Comparison of ENCODE assay signal across 18 mouse cellular contexts in the genomic region with DNA sequence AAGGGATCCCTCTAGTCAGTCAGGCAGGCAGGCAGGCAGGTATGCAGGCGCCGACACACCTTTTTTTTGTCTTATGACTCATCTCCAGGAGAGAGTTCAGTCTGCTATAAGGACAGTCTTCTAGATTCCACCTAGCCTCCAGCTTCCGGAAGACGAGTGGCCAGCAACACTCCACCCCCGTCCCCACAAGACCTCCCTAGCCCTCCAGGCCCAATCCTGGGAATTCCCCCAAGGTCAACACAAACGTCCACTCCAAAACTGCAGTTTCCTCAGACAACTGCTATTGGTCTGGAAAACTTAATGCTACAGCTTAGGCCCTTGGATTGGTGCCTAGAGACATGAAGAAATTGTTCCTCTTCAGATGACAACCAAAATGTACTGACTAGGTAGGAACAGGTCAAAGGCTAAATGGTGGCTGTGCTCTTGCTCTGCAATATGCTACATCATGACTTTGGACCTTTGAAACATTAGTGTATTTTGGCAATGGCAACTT.
DNase-seq lines count a peak whose midpoint lies in the region; ATAC-seq and TF ChIP-seq lines count a peak whose summit lies in the region.
"Had no signal": no experiment of that assay in that cellular context is flagged by ENCODE, and none has a peak within 500 bp of the region (broad histone marks: within the 10 kb centered on the region; RNA-seq: fewer than 3 reads in every experiment).

No protein-coding gene starts in this region.

- intact Hi-C loops in gastrocnemius, adult 2 months (cut with DNase I): loop anchor here (5.0 to 10.0 kb wide), 2 partner anchors 58 to 100 kb away; no protein-coding TSS in a partner anchor

- H3K4me1 ChIP-seq in intestine, embryonic 14.5 days (replicated peaks; ENCODE audit: control insufficient read depth, insufficient read depth, low read length): no peaks in the 10 kb centered on the region
- H3K4me1 ChIP-seq in intestine, postnatal 0 days (replicated peaks; ENCODE audit: control insufficient read depth, insufficient read depth, low read length): no peaks in the 10 kb centered on the region
- H3K4me1 ChIP-seq in lung, postnatal 0 days (ENCODE audit: insufficient read depth, low read depth, low read length): no peaks in the 10 kb centered on the region
- H3K4me1 ChIP-seq in liver, postnatal 0 days (ENCODE audit: insufficient read depth): peaks cover 24% of the 10 kb centered on the region
- H3K4me1 ChIP-seq: neural tube, embryonic 13.5 days had no signal

- no peak overlapping the region for H3K4me2 ChIP-seq in intestine, embryonic 14.5 days (ENCODE audit: low read length)
- H3K4me2 ChIP-seq in intestine, postnatal 0 days (replicated peaks; ENCODE audit: low read depth): no peak overlapping the region
- H3K4me2 ChIP-seq in lung, postnatal 0 days (replicated peaks; ENCODE audit: low read depth, low read length): no peak overlapping the region
- no peak overlapping the region for H3K4me2 ChIP-seq in liver, postnatal 0 days (ENCODE audit: low read depth, low read length)
- H3K4me2 ChIP-seq: lung, embryonic 15.5 days; midbrain, embryonic 11.5 days; neural tube, embryonic 13.5 days had no signal

- H3K36me3 ChIP-seq in intestine, embryonic 14.5 days (ENCODE audit: control insufficient read depth, insufficient read depth, low read length): no peaks in the 10 kb centered on the region
- H3K36me3 ChIP-seq in intestine, postnatal 0 days (ENCODE audit: control insufficient read depth, insufficient read depth): no peaks in the 10 kb centered on the region
- H3K36me3 ChIP-seq in lung, postnatal 0 days (ENCODE audit: insufficient read depth, low read length): no peaks in the 10 kb centered on the region
- H3K36me3 ChIP-seq in liver, postnatal 0 days (replicated peaks; ENCODE audit: insufficient read depth, low read length): no peaks in the 10 kb centered on the region
- H3K36me3 ChIP-seq: G1E; lung, embryonic 15.5 days; neural tube, embryonic 13.5 days had no signal

- H3K9ac ChIP-seq in intestine, embryonic 14.5 days (ENCODE audit: low read length): no peak overlapping the region
- H3K9ac ChIP-seq in intestine, postnatal 0 days (ENCODE audit: low read depth, low read length): no peak overlapping the region
- no peak overlapping the region for H3K9ac ChIP-seq in lung, postnatal 0 days (replicated peaks; ENCODE audit: low read depth)
- no peak overlapping the region for H3K9ac ChIP-seq in liver, postnatal 0 days (replicated peaks)
- H3K9ac ChIP-seq: lung, embryonic 15.5 days; neural tube, embryonic 13.5 days had no signal

- no peaks in the 10 kb centered on the region for H3K9me3 ChIP-seq in intestine, embryonic 14.5 days (ENCODE audit: control insufficient read depth, low read length)
- no peaks in the 10 kb centered on the region for H3K9me3 ChIP-seq in intestine, postnatal 0 days (ENCODE audit: control insufficient read depth)
- no peaks in the 10 kb centered on the region for H3K9me3 ChIP-seq in lung, postnatal 0 days (ENCODE audit: low read length)
- no peaks in the 10 kb centered on the region for H3K9me3 ChIP-seq in liver, postnatal 0 days (ENCODE audit: low read length)
- H3K9me3 ChIP-seq: G1E; lung, embryonic 15.5 days; neural tube, embryonic 13.5 days had no signal

- H3K4me3 ChIP-seq in intestine, embryonic 14.5 days (ENCODE audit: low read depth, low read length): no peak overlapping the region
- H3K4me3 ChIP-seq in intestine, postnatal 0 days (ENCODE audit: low read depth, low read length): no peak overlapping the region
- H3K4me3 ChIP-seq in lung, postnatal 0 days (ENCODE audit: low read depth, low read length): no peak overlapping the region
- H3K4me3 ChIP-seq in liver, postnatal 0 days (ENCODE audit: low read depth, low read length): no peak overlapping the region
- no peak overlapping the region for H3K4me3 ChIP-seq in gastrocnemius, adult 2 months
- H3K4me3 ChIP-seq: lung, embryonic 15.5 days; neural tube, embryonic 13.5 days had no signal

- H3K27ac ChIP-seq in intestine, embryonic 14.5 days (ENCODE audit: low read depth): no peak overlapping the region
- H3K27ac ChIP-seq in intestine, postnatal 0 days (ENCODE audit: low read depth, low read length): no peak overlapping the region
- H3K27ac ChIP-seq in lung, postnatal 0 days (ENCODE audit: low read length): no peak overlapping the region
- H3K27ac ChIP-seq in liver, postnatal 0 days (ENCODE audit: low read depth): peak overlapping the region; percentile 84
- no peak overlapping the region for H3K27ac ChIP-seq in gastrocnemius, adult 2 months
- H3K27ac ChIP-seq: lung, embryonic 15.5 days; neural tube, embryonic 13.5 days had no signal

- no peak for TF ChIP-seq EP300 in lung, postnatal 0 days (IDR thresholded peaks at IDR 0.05)
- TF ChIP-seq EP300 in liver, postnatal 0 days (IDR thresholded peaks at IDR 0.05; ENCODE audit: low read depth): peak; percentile 56

- no peak for TF ChIP-seq CTCF in intestine, postnatal 0 days (IDR thresholded peaks at IDR 0.05; ENCODE audit: low read depth)
- no peak for TF ChIP-seq CTCF in lung, postnatal 0 days (IDR thresholded peaks at IDR 0.05)
- no peak for TF ChIP-seq CTCF in liver, postnatal 0 days (IDR thresholded peaks at IDR 0.05; ENCODE audit: low read depth)
- no peak for TF ChIP-seq CTCF in gastrocnemius, adult 2 months (IDR thresholded peaks at IDR 0.05)

- H3K27me3 ChIP-seq in intestine, embryonic 14.5 days (replicated peaks; ENCODE audit: control insufficient read depth, insufficient read depth, low read length): no peaks in the 10 kb centered on the region
- no peaks in the 10 kb centered on the region for H3K27me3 ChIP-seq in intestine, postnatal 0 days (replicated peaks; ENCODE audit: control insufficient read depth, insufficient read depth, low read length)
- H3K27me3 ChIP-seq in lung, postnatal 0 days (replicated peaks; ENCODE audit: insufficient read depth, low read length): no peaks in the 10 kb centered on the region
- H3K27me3 ChIP-seq in liver, postnatal 0 days (ENCODE audit: insufficient read depth, low read length): no peaks in the 10 kb centered on the region
- H3K27me3 ChIP-seq: lung, embryonic 15.5 days; neural tube, embryonic 13.5 days had no signal

- DNase-seq in intestine, embryonic 14.5 days (ENCODE audit: low spot score): peak; percentile 50
- DNase-seq in lung, postnatal 0 days (ENCODE audit: low spot score): peak; percentile 77
- DNase-seq in lung, postnatal 14 days: no peak
- no peak for DNase-seq in liver, postnatal 0 days
- no peak for DNase-seq in c-Kit-positive CD71-positive TER-119-positive erythroid progenitor cells, embryonic 14.5 days (ENCODE audit: low spot score)
- DNase-seq in gastrocnemius, adult 2 months: no peak
- DNase-seq: cerebellum, postnatal 10 days; kidney, postnatal 36 days; layer of hippocampus, adult 9-11 months; spleen, adult 18-20 months; thymus, adult 18-20 months had no signal

- 72% methylated on average over 6 of the region's 6 CpGs for WGBS in intestine, embryonic 14.5 days
- 55% methylated on average over 6 of the region's 6 CpGs for WGBS in intestine, postnatal 0 days
- WGBS in lung, postnatal 0 days: 45% methylated on average over 6 of the region's 6 CpGs
- 66% methylated on average over 6 of the region's 6 CpGs for WGBS in liver, postnatal 0 days (ENCODE audit: insufficient replicate concordance)

- ATAC-seq in intestine, embryonic 14.5 days (replicated peaks; ENCODE audit: low FRiP score, low TSS enrichment, low read depth): no peak
- no peak for ATAC-seq in intestine, postnatal 0 days
- ATAC-seq in lung, postnatal 0 days: peak; percentile 43
- peak; percentile 87 for ATAC-seq in liver, postnatal 0 days
- ATAC-seq: CD4-positive, CD25-positive, alpha-beta regulatory T cell, adult 4 months; forebrain, embryonic 14.5 days had no signal

Comparison
In these comparisons a context has a peak if more than half of its experiments do, and no peak if none do; other contexts are left out.
1. DNase-seq: peak in intestine, embryonic 14.5 days (single experiment) and lung, postnatal 0 days (single experiment); none in lung, postnatal 14 days (single experiment), liver, postnatal 0 days (single experiment), c-Kit-positive CD71-positive TER-119-positive erythroid progenitor cells, embryonic 14.5 days (single experiment) and gastrocnemius, adult 2 months (single experiment).
2. ATAC-seq: peak in lung, postnatal 0 days (single experiment) and liver, postnatal 0 days (single experiment); none in intestine, embryonic 14.5 days (single experiment) and intestine, postnatal 0 days (single experiment).